Mouse (Mus musculus) lung, postnatal 4 days (tissue): Measurements from ENCODE around the gene Napepld.
A peak's percentile ranks its signal among the peaks of the same experiment; 100 is the strongest.
"Not testable (repeated sequence)": the region's sequence is repeated elsewhere in the genome, so short reads cannot be mapped to it uniquely, and the experiment has no call there.

Source experiments
- DNase-seq, 2 experiments: peaks; one replicate each; pipeline ENCODE4 v3.0.0; 2021

Gene Napepld

GRCm38 (mm10) chr5:21701351-21702008, at the start of gene Napepld:
Napepld (minus strand) TSS chr5:21701396.
- peak; percentile 99 to 100 for DNase-seq

GRCm38 (mm10) chr5:21745966-21746365, 44.8 kb upstream of the Napepld start:
- no peak for DNase-seq

- no peak for DNase-seq
Measured at GRCm38 (mm10) chr5:21744651-21745050, 43.5 kb upstream of the Napepld start.

GRCm38 (mm10) chr5:21743606-21744005, 42.4 kb upstream of the Napepld start:
- no peak for DNase-seq

DNA sequence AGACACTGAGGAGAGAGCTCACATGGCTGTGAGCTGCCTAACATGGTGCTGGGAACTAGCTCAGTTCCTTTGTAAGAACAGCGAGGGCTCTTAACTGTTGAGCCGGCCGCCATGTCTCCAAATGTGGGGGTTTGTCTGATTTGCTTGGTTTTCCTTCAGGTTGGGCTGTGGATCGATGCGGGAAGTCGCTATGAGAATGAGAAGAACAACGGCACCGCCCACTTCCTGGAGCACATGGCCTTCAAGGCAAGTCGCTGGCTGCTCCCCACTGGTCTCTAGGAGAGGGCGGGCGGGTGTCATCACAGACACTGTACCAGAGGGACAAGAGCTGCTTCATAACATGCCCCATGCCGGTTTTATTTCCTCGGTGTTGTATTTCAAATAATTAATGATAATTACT, 38.7 kb upstream of the Napepld start:
- DNase-seq = no peak

DNA sequence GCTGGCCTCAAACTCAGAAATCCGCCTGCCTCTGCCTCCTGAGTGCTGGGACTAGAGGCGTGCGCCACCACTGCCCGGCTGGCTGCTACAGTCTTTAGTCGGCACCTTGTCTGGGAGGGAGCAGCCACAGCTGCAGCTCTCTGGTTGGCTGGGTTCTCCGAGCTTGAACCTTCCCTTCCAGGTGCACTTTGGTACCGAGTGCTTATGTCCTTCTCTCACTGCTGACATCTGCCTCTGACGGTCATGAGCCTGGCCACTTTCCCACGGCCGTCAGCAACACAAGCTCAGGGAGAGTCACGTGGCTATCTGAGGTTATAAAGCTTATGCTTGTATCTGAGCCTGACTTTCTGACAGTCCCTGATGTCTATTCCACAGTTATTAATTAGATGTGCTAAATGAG, 37.9 kb upstream of the Napepld start:
- no peak for DNase-seq

- no peak for DNase-seq
Measured at GRCm38 (mm10) chr5:21737620-21738019, 36.4 kb upstream of the Napepld start.

GRCm38 (mm10) chr5:21736956-21737585, 35.9 kb upstream of the Napepld start, which contains the start of gene Pmpcb:
Pmpcb (plus strand) TSS chr5:21737141.
- peak; percentile 89 to 90 for DNase-seq

DNA sequence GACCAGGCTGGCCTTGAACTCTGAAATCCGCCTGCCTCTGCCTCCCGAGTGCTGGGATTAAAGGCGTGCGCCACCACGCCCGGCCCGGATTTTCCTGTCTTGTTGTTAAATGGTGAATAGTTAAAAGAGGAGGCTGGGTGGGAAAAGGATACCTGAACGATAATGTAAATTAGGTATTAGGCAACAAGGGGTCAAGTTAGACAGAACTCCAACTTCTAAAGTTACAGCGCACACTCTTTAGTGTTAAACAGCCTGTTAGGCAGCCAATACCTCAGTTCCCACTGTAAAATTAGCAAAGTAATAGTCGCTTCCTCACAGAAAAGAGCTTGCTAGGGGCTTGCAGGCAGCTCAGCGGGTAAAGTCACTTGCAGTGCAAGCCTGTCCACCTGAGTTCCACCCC, 34.9 kb upstream of the Napepld start:
- no peak for DNase-seq

GRCm38 (mm10) chr5:21735584-21735983, 34.4 kb upstream of the Napepld start:
- DNase-seq = peak; percentile 74 to 81

- DNase-seq = no peak
Measured at GRCm38 (mm10) chr5:21735100-21735499, 33.9 kb upstream of the Napepld start.

DNA sequence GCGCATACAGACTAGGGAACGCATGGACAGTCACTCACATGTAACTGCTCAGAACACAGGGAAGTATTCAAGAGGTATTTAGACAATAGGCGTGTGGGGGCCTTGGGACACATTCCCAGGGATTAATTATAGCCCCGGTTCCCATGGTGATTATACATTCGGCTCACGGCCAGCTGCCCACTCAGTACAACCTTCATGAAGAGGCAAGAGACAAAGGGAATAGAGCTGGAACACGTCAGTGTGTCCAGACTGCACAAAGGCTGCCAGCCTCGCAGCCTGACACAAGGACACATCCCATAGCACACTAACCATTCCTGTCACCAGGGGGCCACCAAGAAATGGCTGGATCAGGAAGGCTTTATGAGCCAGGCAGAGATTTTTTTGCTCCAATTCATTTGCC, 31.7 kb upstream of the Napepld start:
- peak; percentile 59 to 64 for DNase-seq

- no peak for DNase-seq
Measured at GRCm38 (mm10) chr5:21732177-21732911, 31.1 kb upstream of the Napepld start.

- DNase-seq = no peak
Measured at GRCm38 (mm10) chr5:21729107-21729506, 27.9 kb upstream of the Napepld start.

DNA sequence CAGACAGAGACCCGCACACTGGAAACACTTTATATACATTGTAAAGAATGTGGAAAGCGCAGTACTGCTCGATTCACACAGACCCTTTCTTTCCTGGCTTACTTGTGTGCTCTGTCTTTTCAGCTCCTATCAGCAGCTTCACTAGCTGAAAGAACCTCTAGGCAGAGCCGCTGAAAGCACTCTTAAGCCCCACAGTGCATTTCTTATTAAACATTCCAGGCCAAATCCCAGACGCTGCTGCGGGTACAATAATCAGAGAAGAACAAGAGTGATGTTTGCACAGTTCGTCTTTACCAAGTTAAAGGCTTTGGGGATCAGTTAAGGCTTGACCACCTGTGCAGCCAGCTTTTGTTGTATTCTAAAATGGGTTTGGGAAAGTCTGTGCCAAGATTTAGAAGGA, 23.7 kb upstream of the Napepld start:
- no peak for DNase-seq

DNA sequence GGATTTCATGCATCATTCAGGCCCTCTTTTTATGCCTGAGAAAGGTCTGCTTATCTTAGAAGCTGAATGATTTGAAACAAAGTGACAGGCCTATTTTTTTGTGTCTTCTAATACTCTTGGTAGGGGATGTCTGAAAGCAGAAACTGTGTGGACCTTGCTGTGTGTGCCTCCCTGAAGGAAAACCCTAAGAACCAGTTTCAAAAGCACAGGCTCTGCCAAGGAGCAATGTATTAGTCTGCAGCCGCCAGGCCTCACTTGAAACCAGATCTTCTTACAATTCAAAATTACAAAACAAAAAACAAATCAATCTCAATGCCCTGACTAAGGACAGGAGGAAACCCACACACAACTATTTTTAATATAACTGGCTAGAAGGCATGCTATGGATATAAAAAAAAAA, 23.2 kb upstream of the Napepld start:
- DNase-seq = no peak

GRCm38 (mm10) chr5:21719209-21719608, 18.0 kb upstream of the Napepld start:
- DNase-seq = no peak

DNA sequence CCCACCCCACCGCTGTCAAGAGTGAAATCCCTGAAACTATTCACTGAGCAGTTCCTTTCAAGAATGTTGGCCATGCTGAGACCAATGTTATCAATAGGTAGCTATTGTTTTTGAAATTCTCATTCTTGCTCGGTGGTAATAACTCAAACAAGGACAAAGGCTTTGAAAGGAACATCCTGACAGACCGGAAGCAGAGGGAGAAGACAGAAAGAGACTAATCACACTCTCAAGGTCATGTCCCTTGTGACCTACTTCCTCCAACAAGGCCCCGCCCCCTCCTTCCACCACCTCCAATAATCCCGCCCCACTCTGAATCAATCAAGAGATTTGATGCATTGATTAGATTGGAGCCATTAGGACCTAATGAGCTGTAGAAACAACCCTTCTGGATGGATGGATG, 17.4 kb upstream of the Napepld start:
- no peak for DNase-seq

DNA sequence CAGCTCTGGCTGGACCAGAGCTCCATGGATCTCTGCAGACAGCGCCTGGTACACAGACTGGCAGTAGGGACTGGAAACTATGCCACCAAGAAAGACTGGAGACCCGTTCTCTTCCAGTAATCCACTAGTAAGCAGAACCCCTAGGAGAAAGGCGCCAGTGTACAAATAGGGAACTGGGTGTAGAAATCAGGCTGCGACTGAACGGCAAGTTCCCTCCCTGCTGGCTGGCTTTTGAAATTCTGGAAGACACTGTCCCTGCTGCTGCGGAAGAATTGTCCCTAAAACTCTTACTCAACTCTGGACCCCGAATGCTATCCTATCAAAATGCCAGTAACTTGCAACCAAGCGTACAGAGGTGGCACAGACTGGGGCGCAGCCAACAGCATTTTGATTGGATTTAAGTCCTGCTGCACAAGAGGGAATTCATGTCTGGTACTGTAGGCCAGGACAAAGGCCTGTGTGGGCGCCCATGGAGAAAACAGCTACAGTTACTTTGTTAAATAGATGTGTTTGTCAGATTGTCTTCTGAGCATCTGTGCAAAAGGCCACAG, 16.0 kb upstream of the Napepld start:
- no peak for DNase-seq

- DNase-seq = no peak
Measured at GRCm38 (mm10) chr5:21714447-21714846, 13.3 kb upstream of the Napepld start.

GRCm38 (mm10) chr5:21712127-21712715, 11.0 kb upstream of the Napepld start:
- DNase-seq = no peak

DNA sequence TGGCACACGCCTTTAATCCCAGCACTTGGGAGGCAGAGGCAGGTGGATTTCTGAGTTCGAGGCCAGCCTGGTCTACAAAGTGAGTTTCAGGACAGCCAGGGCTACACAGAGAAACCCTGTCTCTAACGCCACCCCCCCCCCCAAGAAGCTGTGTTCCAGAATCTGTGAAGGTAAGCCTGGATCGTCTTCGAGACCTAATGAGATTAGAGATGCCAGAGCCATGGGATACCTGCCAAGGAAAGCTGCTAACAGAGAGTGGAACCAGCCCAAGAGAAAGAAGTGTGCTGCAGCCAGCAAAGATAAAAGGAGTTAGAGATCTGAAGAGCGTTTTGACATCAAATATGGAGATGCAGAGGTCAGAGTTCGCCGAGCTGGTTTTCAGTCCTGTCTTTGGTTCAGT, 6.8 kb upstream of the Napepld start:
- DNase-seq = not testable (repeated sequence)

DNA sequence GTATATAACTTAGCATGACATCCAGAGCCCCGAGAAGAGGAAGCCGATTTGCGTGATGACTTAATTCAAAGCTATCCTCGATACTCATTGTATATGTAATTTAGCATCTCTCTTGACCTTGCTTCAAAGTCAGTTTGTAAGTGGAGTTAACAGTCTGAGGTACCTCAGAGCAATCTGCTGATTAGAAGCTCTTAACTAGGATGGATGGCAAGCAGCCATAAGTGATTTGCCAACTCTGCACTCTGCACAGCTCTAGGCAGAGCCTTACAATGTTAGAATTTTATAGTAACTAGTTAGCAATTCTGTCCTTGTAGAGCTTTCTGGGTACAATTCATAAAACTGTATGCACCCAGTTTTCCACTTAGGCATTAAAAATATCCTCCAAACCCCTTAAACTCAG, 5.3 kb upstream of the Napepld start:
- no peak for DNase-seq
